Mouse (Mus musculus): ENCODE measurements around the gene Mex3a. TPM values are rescaled to one million over a fixed set of nuclear protein-coding genes. Genes with fewer than 3 reads are reported as not detected.

The Mex3a gene
- polyA plus RNA-seq, 1 experiment from 2014 or later, result 51.9 TPM

DNA sequence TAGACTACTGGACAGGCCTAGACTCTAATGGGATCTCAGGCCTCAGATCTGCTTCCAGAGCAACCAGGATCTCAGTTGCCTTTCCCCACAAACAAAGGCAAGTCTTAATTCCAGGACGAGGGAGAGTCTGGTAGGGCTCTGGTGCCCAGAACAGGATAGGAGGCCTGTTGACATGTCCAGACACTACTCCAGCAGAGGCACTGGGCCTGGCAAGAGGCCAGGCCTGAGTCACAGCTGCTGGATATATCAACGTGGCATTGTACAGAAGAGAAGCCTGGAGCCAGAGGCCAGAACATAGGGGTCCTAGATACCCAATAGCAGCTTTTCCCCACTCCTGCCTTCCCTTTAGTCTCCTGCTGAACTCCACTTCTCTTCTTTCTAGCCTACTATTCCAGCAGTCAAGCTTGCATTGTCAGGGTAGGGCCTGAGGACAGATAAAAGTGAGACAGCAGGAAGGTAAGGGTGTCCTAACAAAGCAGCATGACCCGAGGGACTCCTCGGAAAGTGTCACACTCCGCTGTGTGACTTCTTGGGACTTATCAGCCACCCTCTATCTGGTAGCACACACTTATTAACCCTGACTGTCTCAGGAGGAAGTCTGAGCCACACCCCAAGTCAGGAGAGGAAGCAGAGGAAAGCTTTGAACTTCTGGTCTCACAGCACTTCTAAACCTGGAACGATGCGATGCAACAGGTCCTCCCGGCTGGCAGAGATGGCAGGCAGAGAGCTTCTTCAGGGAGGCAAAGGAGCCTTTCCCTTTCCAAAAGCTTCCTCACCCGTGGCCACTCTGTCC is 37.2 kb upstream of the Mex3a start:
- no peak overlapping the region for H3K27ac ChIP-seq (ENCODE audit: low read depth, low read length)
- no peaks in the 10 kb centered on the region for H3K36me3 ChIP-seq (ENCODE audit: control insufficient read depth, insufficient read depth, low read length)
- ATAC-seq (ENCODE audit: low FRiP score) (no peak), DNase-seq (ENCODE audit: low spot score) (no peak)
- H3K9me3 ChIP-seq (ENCODE audit: control insufficient read depth, low read length), result no peaks in the 10 kb centered on the region
- H3K4me3 ChIP-seq (ENCODE audit: low read depth, low read length), result no peak overlapping the region
- no peak overlapping the region for H3K4me2 ChIP-seq (replicated peaks; ENCODE audit: low read depth, low read length)
- peaks cover 4% of the 10 kb centered on the region; the same call in 1 of the 2 replicates for H3K4me1 ChIP-seq (replicated peaks; ENCODE audit: control insufficient read depth, insufficient read depth, low read length)
- WGBS, result 77% methylated on average over 9 of the region's 9 CpGs
- H3K9ac ChIP-seq (ENCODE audit: low read depth, low read length), result no peak overlapping the region
- no peaks in the 10 kb centered on the region for H3K27me3 ChIP-seq (ENCODE audit: control insufficient read depth, insufficient read depth, low read length)

DNA sequence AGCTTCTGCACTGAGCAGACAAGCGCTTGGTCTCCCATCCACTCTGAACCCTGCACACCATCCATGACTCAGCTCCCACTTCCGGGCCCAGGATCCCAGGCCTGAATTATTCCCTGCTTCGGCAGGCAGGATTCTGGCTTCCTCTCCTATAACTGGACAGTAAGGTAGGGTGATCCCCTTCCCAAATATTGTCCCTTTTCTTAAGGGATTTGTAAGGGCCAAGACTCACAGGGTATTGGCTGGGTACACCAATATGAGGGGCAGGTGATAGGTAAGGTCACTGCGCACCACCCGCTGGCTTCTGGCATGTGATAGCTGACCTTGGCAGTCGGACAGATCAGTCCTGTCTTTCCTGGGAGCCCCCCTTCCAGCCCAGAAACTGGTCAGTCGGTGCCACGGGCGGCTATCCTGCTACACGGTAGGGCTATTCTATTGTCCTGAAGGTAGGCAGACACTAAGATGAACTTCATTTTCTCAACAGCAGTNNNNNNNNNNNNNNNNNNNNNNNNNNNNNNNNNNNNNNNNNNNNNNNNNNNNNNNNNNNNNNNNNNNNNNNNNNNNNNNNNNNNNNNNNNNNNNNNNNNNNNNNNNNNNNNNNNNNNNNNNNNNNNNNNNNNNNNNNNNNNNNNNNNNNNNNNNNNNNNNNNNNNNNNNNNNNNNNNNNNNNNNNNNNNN is 36.3 kb upstream of the Mex3a start:
- no peaks in the 10 kb centered on the region for H3K36me3 ChIP-seq (ENCODE audit: control insufficient read depth, insufficient read depth, low read length)
- no peak overlapping the region for H3K9ac ChIP-seq (ENCODE audit: low read depth, low read length)
- H3K4me1 ChIP-seq (replicated peaks; ENCODE audit: control insufficient read depth, insufficient read depth, low read length), result peaks cover 4% of the 10 kb centered on the region; the same call in 1 of the 2 replicates
- H3K4me2 ChIP-seq (replicated peaks; ENCODE audit: low read depth, low read length), result no peak overlapping the region
- H3K9me3 ChIP-seq (ENCODE audit: control insufficient read depth, low read length), result no peaks in the 10 kb centered on the region
- H3K27ac ChIP-seq (ENCODE audit: low read depth, low read length), result no peak overlapping the region
- no peak for DNase-seq (ENCODE audit: low spot score)
- no peak for ATAC-seq (ENCODE audit: low FRiP score)
- no peak overlapping the region for H3K4me3 ChIP-seq (ENCODE audit: low read depth, low read length)
- peaks cover 2% of the 10 kb centered on the region; the same call in 1 of the 2 replicates for H3K27me3 ChIP-seq (ENCODE audit: control insufficient read depth, insufficient read depth, low read length)
- 86% methylated on average over 10 of the region's 10 CpGs for WGBS

GRCm38 (mm10) chr3:88499580-88499979 is 32.6 kb upstream of the Mex3a start:
- H3K27ac ChIP-seq (ENCODE audit: low read depth, low read length), result no peak overlapping the region
- H3K4me1 ChIP-seq (replicated peaks; ENCODE audit: control insufficient read depth, insufficient read depth, low read length), result peaks cover 5% of the 10 kb centered on the region
- no peak for DNase-seq (ENCODE audit: low spot score)
- no peak overlapping the region for H3K9ac ChIP-seq (ENCODE audit: low read depth, low read length)
- H3K27me3 ChIP-seq (ENCODE audit: control insufficient read depth, insufficient read depth, low read length), result peaks cover 27% of the 10 kb centered on the region
- no peaks in the 10 kb centered on the region for H3K9me3 ChIP-seq (ENCODE audit: control insufficient read depth, low read length)
- no peaks in the 10 kb centered on the region for H3K36me3 ChIP-seq (ENCODE audit: control insufficient read depth, insufficient read depth, low read length)
- 67% methylated on average over 4 of the region's 4 CpGs for WGBS
- no peak for ATAC-seq (ENCODE audit: low FRiP score)
- H3K4me2 ChIP-seq (replicated peaks; ENCODE audit: low read depth, low read length), result no peak overlapping the region
- no peak overlapping the region for H3K4me3 ChIP-seq (ENCODE audit: low read depth, low read length)

GRCm38 (mm10) chr3:88500087-88500486 is 32.1 kb upstream of the Mex3a start:
- Histone ChIP-seq H3K9ac (ENCODE audit: low read depth, low read length) (no peak overlapping the region), H3K4me3 (ENCODE audit: low read depth, low read length) (no peak overlapping the region), H3K36me3 (ENCODE audit: control insufficient read depth, insufficient read depth, low read length) (no peaks in the 10 kb centered on the region), H3K27ac (ENCODE audit: low read depth, low read length) (no peak overlapping the region), H3K4me2 (replicated peaks; ENCODE audit: low read depth, low read length) (no peak overlapping the region), H3K4me1 (replicated peaks; ENCODE audit: control insufficient read depth, insufficient read depth, low read length) (peaks cover 5% of the 10 kb centered on the region), H3K27me3 (ENCODE audit: control insufficient read depth, insufficient read depth, low read length) (peaks cover 27% of the 10 kb centered on the region), H3K9me3 (ENCODE audit: control insufficient read depth, low read length) (no peaks in the 10 kb centered on the region)
- ATAC-seq (ENCODE audit: low FRiP score) (no peak), DNase-seq (ENCODE audit: low spot score) (no peak)
- 75% methylated on average over 7 of the region's 7 CpGs for WGBS

DNA sequence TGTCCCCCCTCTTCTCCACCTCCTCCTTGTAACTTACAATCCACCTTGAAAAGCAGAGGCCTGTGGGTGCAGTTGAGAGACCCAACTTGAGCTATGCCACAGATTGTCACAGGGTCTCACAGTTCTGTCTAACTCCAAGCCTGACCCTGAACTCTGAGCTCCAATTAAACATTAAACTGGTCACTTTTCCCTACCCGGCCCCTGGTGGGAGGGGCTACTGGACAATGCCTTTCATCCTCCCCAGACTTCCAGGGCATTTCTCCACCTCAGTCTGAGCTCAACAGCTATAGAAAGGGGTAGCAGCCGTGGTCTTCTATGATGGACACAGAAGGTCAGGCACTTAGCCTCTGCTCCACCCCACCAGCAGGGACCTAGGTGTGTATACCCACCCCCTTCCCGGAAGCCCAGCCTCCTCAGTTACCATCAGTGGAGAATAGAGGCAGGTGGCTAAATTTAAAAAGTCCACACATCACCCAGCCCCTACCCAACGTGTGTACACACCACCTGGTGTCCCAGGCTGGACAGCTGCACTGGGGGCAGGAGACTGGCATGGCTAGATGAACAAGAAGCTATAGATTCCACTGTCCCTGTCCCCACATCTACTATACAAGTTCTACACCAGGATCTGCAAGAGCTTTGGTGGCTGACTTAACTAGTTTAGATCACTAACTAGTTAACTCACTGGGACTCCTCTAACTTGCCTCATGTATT is 31.4 kb upstream of the Mex3a start:
- WGBS, result 42% methylated on average over 4 of the region's 4 CpGs

DNA sequence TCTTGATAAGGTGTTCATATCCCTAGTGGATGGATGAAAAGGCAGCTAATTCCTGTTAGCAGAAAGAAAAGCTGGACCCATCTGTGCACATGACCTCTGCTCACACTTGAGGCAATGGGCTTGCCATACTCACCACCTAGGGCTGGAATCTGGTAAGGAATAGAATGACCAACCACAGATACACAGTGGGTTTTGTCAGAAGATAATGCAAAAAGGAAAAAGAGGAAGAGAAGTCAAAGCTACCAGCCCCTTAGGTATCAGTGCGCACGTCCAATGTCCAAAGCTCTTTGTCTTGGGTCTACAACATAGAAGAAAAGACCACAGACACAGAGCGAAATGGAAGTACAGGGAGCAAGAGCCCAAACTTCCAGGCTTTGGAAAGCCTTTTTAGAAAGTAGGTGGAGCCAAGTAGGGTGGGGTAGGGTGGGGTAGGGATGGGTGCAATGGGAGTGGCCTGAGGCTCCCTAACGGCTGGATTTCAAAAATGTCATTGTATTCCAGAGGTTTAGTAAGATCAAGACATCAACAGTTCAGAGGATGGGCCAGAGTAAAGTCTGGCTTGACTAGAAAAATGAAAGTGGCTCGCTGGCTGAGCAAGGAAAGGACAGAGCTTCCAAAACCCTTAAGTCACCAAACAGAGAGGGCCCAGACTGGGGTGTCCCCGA is 30.7 kb upstream of the Mex3a start:
- no peak for DNase-seq (ENCODE audit: low spot score)
- H3K27ac ChIP-seq (ENCODE audit: low read depth, low read length), result no peak overlapping the region
- no peaks in the 10 kb centered on the region for H3K9me3 ChIP-seq (ENCODE audit: control insufficient read depth, low read length)
- WGBS, result 51% methylated on average over 6 of the region's 6 CpGs
- H3K9ac ChIP-seq (ENCODE audit: low read depth, low read length), result no peak overlapping the region
- peaks cover 5% of the 10 kb centered on the region for H3K4me1 ChIP-seq (replicated peaks; ENCODE audit: control insufficient read depth, insufficient read depth, low read length)
- H3K27me3 ChIP-seq (ENCODE audit: control insufficient read depth, insufficient read depth, low read length), result peaks cover 27% of the 10 kb centered on the region
- ATAC-seq (ENCODE audit: low FRiP score), result no peak
- H3K4me3 ChIP-seq (ENCODE audit: low read depth, low read length), result no peak overlapping the region; the same call in 1 of the 2 replicates
- H3K4me2 ChIP-seq (replicated peaks; ENCODE audit: low read depth, low read length), result no peak overlapping the region
- no peaks in the 10 kb centered on the region for H3K36me3 ChIP-seq (ENCODE audit: control insufficient read depth, insufficient read depth, low read length)

More for the DNA sequence above, 31.4 kb upstream of the Mex3a start:
- no peaks in the 10 kb centered on the region for H3K36me3 ChIP-seq (ENCODE audit: control insufficient read depth, insufficient read depth, low read length)
- H3K4me2 ChIP-seq (replicated peaks; ENCODE audit: low read depth, low read length), result no peak overlapping the region
- ATAC-seq (ENCODE audit: low FRiP score) (no peak), DNase-seq (ENCODE audit: low spot score) (no peak)
- peaks cover 27% of the 10 kb centered on the region for H3K27me3 ChIP-seq (ENCODE audit: control insufficient read depth, insufficient read depth, low read length)
- H3K9me3 ChIP-seq (ENCODE audit: control insufficient read depth, low read length), result no peaks in the 10 kb centered on the region
- H3K9ac ChIP-seq (ENCODE audit: low read depth, low read length), result no peak overlapping the region
- H3K4me1 ChIP-seq (replicated peaks; ENCODE audit: control insufficient read depth, insufficient read depth, low read length), result peaks cover 5% of the 10 kb centered on the region
- no peak overlapping the region for H3K27ac ChIP-seq (ENCODE audit: low read depth, low read length)
- H3K4me3 ChIP-seq (ENCODE audit: low read depth, low read length), result no peak overlapping the region

- no peaks in the 10 kb centered on the region for H3K9me3 ChIP-seq (ENCODE audit: control insufficient read depth, low read length)
- 15% methylated on average over 11 of the region's 11 CpGs for WGBS
- ATAC-seq (ENCODE audit: low FRiP score), result no peak
- peaks cover 27% of the 10 kb centered on the region for H3K27me3 ChIP-seq (ENCODE audit: control insufficient read depth, insufficient read depth, low read length)
- H3K36me3 ChIP-seq (ENCODE audit: control insufficient read depth, insufficient read depth, low read length), result no peaks in the 10 kb centered on the region
- H3K4me2 ChIP-seq (replicated peaks; ENCODE audit: low read depth, low read length), result peak overlapping the region; percentile 94
- peak overlapping the region; percentile 57 for H3K4me3 ChIP-seq (ENCODE audit: low read depth, low read length)
- H3K4me1 ChIP-seq (replicated peaks; ENCODE audit: control insufficient read depth, insufficient read depth, low read length), result peaks cover 5% of the 10 kb centered on the region
- peak overlapping the region; percentile 77; the same call in 1 of the 2 replicates for H3K9ac ChIP-seq (ENCODE audit: low read depth, low read length)
- H3K27ac ChIP-seq (ENCODE audit: low read depth, low read length), result no peak overlapping the region
- peak; percentile 35 for DNase-seq (ENCODE audit: low spot score)
Observed at GRCm38 (mm10) chr3:88502031-88502571, 30.1 kb upstream of the Mex3a start.

Data from hindbrain, embryonic 11.5 days (tissue).